Mouse (Mus musculus) liver, embryonic 14.5 days (tissue): ENCODE measurements around the gene Tenm2.

ENCODE experiments used
- CTCF ChIP-seq: IDR thresholded peaks from 2 replicates; pipeline ENCODE4 v1.5.1; 2016; ENCODE audit warnings: antibody characterized with exemption, low read depth, control low read depth
- EP300 ChIP-seq: IDR thresholded peaks from 2 replicates; pipeline ENCODE4 v1.6.1; 2016; ENCODE audit warnings: antibody characterized with exemption, low read depth

GRCm38 (mm10) chr11:36799409-36799808 lies 436.4 kb downstream of the Tenm2 start:
- TF ChIP-seq EP300 (no peak), CTCF (no peak)
